Mouse (Mus musculus) mouse trophoblast stem cell (cell line): ENCODE measurements around the gene Itpr3.

Experiments used
- in situ Hi-C, 2 experiments: fragments of 300-500 bp; cut with MseI, MboI; formaldehyde crosslinking; loops; 2 replicates in 1 of 2; 3 replicates in 1 of 2; pipeline ENCODE4 v1.15.1; 2025

The Itpr3 gene

DNA sequence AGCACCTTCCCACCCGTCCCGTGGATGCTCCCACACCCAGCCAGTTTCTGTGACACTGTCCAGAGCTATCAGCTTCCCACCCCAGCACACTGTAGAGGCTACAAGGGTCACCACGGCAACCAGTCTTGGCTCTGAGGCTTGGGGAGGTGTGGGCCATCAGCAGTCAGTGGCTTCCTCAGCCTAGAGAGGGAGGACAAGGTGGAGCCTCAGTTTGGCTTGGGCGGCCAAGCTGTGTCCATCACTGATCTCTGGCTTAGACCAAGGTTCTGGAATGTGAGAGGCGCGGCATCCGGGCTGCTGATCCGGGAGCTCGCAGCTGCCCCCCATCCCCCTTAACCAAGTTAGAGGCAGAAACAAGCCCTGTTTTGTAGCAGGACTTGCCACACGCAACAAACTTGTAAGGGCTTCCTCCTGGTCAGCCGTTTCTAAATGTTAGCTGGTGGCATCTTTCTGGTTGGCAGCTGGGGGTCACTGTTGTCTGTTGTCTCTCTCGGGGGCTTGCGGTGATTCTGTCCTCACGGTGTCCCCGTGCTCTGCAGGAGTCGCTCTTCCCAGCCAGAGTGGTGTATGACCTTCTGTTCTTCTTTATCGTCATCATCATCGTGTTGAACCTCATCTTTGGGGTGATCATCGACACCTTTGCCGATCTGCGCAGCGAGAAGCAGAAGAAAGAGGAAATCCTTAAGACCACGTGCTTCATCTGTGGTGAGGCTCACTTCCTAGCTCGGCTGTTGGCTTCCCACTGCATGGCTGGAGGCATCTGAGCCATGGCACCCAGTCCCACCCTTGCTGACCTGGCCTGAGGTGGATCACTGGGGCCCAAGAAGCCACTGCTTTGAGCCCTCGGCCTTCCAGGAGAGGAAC, 61.8 kb downstream of the Itpr3 start:
- in situ Hi-C loops: no loop called here

DNA sequence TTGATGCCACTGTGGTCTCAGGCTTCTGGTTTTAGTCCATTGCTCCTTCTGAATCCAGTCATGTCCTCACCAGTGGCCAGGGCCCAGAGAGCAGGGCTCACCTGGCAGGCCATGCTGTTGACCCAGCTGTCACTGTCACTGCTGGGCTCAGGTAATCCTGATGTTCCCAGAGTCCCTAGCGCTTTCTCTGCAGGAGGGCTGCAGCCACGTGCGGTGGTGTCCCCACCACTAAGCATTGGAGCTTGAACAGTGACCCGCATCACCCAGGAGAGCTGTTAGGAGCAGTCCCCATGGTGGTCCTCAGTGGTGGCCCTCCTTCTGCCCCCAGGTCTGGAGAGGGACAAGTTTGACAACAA, 62.4 kb downstream of the Itpr3 start:
- in situ Hi-C loops: no loop called here

DNA sequence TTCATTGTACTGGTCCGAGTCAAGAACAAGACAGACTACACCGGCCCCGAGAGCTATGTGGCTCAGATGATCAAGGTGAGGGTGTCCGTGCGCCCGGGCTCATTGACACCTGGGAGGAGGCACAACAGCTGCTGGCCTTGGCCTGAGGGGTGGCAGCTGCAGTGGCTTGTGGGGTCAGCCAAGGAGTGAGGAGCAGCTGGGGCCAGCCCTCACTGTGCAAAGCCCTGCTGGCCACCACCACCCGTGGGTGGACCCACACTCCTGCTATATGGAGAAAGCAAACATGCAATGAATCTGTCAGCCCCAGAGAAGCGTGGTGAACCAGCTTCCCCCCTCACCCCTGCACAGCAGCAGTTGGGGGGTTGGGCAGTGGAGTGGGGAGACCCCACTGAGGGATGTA, 62.9 kb downstream of the Itpr3 start:
- in situ Hi-C loops: no loop called here

DNA sequence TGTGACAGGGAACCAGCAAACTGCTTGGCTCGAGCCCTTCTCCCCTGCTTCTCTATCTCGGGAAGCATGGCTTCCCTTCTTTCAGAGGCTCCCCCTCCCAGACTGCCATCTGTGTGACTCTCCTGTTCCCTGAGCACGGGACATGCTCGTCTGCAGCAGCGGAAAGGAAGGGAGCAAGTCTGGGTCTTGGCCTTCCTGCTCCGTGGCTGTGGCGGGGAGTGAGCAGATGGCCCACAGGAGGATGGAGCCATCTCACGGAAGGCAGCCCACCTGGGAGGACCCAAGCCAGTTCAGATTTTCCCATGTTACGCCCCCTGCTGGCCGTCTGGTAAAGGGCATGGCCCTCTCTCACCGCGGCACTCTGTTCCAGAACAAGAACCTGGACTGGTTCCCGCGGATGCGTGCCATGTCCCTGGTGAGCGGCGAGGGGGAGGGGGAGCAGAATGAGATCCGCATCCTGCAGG, 63.5 kb downstream of the Itpr3 start:
- in situ Hi-C loops: no loop called here

DNA sequence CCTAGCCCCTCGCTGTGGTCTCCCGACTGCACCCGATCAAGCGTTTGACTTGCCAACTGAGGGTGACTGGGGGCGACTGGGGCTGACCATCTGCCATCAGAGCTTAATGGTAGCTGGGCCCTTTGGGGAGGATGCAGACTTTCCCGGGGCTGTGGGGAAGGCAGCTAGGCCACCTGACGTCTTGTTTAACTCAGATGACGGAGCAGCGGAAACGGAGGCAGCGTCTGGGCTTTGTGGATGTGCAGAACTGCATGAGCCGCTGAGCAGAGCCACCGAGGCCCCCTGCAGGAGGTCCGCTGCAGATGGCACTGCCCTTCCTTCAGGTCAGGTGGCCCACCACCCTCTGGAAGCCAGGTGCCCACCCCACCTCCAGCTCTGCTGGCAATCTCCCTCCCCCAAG, 64.2 kb downstream of the Itpr3 start:
- in situ Hi-C loops: no loop called here

DNA sequence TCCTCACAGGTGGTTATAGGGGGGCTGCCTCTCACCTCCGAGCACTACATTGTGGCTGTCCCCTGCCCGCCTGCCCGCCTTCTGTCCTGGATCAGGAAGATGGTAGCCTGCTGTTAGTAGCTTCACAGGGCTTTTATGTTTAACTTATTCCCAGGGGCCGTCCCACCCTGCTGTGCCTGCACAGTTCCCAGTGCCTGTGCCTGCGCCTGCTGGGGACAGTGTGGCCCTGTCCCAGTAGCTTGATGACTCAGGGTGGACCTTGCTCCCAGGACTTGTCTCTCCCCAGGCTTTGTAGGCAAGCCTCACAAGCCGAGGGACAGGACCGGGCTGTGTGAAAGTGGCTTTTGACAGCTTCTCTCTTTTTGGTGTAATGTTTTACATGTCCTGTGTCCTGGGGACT, 64.7 kb downstream of the Itpr3 start:
- in situ Hi-C loops: no loop called here

DNA sequence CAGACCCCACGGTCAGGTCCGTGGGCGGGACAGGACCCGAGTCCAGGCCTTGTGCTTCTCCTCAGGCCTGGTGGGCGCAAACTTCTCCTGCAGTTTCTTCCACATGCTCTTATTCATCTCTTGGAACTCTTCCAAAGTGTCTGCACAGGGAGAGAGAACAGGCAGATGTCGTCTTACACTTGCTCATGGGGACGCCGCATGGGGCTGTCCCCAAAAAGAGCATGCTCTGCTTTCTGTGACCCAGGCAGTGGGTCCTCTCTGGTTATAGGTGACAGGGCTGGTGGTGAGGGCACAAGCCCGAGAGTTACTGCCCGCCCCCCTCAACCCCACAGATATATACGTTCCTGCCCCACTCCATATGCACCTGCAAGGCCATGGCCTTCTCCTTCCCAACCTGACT, 65.6 kb downstream of the Itpr3 start:
- in situ Hi-C loops: no loop called here

DNA sequence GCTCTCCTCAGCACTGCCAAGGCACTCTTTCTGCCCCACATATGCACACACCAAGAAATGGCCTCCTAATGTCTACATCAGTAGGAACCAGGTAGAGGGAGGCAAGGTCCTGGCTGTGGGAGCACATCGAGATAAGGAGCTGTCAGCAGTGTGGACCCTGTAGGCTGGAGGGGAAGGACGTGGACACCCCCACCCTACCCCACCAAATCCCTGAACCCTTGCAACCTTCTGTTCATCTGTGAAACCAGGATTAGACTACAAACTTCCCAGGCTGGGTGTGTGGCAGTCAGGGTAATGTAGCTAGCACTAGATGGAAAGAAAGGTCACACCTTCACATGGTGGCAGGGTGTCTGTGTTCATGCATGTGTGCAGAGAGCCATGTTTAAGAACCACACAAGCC, 66.0 kb downstream of the Itpr3 start:
- in situ Hi-C loops: no loop called here

DNA sequence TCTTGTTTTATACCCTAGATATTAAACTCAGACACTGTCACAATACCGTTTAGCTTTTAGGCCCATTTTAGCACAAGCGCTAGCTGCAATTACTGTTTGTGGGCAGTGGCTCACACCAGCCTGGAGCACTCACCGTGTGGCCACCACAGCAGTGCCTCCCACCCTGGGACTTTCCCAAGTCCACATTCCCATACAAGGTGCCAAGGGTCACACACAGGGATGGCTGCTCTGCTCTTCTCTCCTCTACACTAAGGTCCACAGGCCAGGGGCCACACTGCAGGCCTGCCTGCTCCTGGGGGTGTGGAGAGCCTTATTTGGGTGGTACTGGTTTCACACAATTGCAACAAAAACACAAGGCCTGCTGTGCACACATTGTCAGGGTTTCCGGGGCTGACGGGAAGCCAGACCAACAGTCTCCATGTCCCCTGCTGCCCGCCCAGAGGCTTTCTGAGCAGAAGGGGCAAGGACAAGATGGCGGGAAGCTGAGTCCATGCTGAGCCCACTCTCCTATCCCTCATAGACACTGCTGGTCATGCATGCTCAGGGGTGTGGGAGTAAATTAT, 66.8 kb downstream of the Itpr3 start:
- in situ Hi-C loops: no loop called here

DNA sequence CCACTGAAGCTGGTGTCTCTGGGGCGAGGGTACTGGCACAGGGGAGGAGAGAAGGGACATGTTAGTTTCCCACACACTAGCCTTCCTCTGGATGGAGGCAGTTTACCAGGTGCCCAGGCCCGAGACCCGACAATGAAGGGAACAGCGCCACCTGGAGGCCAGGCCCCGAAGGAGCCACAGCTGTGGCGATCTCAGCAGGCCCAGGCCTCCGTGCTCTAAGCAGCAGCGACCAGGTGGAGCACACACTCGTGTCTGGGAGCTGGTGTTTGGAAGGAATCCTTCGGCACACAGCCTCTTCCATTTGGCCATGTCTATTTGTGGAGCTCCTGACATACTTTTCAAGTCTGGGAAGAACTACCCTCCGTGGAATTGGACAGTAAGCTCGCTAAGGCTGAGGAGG, 68.1 kb downstream of the Itpr3 start:
- in situ Hi-C loops: no loop called here

DNA sequence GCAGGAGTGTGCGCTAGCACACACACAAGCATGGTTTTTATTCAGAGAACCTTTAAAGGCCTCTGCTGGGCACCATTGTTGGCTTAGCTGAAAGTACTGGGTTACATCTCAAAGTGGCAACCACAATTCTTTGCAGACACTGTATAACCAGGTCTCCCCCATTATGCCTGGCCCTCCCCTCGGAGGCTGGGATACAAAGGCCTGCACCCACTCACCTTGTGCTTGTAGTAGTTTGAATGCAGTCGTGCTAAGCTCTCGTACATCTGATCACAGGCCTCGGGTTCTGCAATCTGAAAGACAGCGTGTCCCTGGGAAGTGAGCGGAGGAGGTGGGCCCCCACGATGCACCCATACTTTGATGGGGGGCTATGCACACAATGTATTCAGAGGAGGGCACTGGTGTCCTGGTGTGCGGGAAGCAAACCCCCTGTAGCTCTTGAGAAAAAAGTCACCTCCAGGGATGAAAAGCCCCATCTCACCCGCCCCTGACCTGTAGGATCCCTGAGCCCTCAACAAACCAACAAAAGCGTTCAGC, 68.6 kb downstream of the Itpr3 start:
- in situ Hi-C loops: no loop called here

DNA sequence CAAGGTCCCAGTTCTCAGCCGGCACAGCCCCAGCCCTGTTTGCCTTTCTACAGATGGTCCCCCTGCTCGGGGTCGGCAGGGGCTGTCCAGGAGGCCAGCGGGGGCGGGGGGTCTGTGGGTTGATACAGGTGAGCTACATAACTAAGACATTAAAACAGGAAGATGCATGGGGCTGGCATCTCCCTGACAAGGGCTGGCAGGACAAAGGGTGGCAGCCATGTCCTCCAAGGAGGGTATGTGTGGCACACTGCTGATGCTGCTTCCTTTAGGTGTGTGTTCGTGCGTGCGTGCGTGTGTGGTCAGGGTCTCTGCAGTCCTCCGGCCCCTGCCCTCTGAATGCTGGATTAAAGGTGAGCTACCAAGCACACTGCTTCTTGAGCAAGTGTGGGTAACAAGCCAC, 69.9 kb downstream of the Itpr3 start:
- in situ Hi-C loops: no loop called here

DNA sequence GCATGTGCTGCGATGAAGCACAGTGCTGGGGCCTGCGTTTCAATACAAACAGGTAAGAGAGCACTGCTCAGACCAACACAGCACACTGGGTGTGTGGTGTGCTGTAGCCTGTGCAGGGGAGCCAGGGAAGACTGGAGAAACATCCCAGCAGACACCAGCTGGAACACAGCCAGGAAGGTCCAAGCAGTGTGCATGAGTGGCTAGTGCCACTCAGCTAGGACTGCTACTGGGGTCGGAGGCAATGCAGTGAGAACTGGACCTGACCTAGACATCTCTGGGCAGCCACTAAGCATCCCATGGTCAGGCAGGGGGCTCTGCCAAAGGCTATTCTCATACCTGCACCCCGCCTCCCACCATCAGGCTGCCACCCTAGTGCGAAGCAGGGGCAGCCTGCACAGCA, 71.1 kb downstream of the Itpr3 start:
- in situ Hi-C loops: no loop called here

DNA sequence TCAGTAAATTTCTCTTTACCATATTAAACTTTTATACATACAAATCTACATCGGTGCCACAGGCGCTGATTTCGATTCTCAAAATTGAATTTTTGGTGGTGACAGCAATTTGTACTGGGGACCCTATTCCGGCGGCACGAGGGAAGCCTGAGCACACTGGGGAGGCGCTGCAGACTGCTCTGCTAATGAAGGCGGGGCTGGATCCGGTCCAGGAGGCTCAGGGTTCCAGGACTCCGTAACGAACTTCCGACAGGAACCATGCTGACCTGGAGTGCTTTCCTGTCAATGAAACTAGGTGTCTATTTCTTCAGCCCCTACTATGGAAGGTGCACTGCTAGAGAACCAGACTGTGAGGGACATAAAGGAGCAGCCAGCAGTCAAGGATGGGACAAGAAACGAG, 72.2 kb downstream of the Itpr3 start:
- in situ Hi-C loops: no loop called here

DNA sequence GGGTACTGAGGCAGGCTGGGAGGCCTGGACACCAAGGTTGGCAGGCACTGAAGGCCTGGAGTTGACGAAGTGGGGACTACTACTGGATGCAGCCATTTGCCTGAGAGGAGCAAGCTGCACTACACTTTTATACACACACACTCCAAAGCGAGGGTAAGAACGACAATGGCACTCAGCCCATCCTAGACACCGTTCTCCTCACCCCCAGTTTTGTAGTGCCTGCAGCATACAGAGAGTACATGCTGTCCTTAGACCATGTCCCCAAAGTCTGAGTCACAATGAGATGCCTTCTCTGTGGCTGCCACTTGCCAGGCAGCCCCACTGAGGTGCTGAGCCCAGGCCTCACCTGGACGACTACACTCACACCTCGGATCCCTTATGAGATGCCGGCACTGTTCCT, 72.7 kb downstream of the Itpr3 start:
- in situ Hi-C loops: no loop called here

DNA sequence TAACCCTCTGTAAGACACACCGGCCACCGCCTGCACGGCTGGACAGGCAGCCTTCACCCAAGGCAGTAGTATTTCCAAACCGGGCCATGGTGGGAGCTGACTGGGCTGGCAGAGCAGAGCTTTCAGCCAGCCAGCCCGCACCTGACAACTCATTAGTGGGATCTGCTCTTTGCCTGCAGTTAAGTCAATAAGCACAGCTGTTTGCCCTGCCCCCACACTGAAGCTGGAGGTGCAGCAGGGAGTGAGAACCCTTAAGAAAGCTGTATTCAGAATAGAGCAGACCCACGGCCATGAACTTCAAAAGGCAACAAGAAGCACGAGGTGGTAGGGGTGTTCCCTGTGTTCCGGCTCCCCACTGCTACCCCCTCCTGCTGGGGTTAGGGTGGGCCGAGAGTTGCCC, 73.1 kb downstream of the Itpr3 start:
- in situ Hi-C loops: no loop called here

DNA sequence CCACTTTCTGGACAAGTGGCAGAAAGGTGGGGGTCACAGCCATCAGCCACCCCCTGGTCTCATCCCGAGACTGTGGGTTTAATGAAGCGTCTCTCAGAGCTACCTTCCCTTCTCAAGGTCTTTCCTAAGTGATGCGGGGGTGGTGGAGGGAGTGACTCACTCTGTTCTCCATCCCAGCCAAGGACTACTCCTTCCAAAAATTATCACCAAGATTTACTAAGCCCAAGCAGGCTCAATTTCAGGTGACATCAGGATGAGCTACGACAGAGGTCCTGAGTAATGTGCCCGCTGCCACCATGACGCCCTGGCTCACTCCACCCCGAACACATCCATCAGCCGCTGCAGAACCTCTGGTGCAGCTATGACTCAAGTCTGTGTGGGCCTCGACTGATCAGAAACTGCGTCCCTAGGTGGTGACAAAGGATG, 74.1 kb downstream of the Itpr3 start:
- in situ Hi-C loops: no loop called here

DNA sequence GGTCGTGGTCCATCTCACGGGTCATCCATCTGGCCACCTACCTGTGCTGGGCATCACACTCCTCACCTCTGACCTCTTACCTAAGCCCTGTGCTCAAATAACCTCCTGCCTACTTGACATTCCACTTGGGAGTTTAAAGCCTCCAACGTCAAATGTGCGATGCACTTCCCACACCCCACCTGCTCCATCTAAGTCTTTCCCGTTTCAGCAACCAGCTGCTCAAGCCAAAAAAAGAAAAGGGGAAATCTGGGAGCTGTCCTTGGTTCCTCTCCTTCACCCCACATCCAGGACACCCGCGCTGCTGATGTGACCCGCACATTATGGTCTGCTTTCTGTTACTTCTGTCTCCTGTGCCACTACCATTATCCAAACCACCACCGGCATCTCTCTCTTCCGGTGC, 75.1 kb downstream of the Itpr3 start:
- in situ Hi-C loops: no loop called here

DNA sequence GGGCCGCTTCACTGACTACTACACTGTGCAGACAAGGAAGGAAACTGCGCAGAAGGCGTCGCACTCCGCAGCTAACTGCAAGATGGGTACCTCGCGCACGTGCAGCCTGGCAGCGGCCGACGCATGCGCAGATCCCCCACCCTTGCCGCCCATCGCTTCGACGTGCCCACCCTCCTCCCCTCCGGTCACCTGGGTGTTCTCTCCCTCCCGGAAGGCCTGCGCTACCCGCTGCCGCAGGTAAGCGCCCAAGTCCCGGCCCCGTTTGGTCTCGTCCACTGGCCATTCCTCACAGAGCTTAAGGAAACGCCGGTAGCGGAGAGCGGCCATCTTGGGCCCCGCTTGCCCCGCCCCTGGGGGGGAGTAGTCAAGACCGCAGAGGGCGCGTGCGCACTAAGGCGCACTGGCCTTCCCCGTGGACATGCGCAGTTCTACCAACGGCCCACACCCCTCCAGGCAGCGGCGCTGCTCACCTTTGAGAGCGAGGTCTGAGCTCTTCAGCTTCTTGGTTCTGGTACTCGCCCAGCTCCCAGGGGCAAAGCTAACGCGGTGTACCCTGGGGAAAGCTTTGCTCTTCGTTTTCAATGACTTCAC, 76.5 kb downstream of the Itpr3 start, which contains the start of gene Uqcc2:
Uqcc2 (minus strand) TSS at position 366 of the 591 bp plus-strand sequence.
- in situ Hi-C loops: no loop called here

DNA sequence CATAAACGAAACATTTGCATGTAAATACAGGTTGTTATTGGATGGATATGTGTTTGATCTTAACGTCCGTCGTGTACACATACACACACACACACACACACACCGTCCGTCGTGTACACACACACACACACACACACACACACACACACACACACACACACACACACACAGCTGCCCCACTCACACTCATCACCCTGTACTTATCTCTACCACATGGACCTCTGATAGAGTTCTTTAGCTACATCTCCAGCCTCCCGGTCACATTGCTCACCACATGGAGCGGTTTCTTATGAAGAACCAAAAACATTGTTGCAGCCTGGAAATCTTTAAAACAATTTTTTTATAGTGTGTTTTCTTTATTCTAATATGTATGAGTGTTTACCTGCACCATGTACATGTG, 77.1 kb downstream of the Itpr3 start:
- in situ Hi-C loops: no loop called here

DNA sequence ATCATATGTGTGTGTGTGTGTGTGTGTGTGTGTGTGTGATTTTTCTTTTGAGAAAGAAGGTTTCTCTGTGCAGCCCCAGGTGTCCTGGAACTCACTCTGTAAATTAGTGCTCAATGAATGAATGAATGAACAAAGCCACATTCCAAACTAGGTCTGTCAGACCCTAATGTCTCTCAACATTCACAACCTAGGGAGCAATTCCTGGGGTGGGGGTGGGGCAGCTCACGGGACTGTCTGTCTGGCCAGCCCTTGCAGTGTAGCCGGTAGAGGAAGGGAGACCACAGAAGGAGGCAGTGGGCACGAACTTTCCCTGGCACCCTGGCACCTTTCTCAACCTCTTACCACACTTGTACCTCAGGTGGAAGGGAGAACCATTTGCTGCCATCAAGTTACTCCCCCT, 77.6 kb downstream of the Itpr3 start:
- in situ Hi-C loops: no loop called here

DNA sequence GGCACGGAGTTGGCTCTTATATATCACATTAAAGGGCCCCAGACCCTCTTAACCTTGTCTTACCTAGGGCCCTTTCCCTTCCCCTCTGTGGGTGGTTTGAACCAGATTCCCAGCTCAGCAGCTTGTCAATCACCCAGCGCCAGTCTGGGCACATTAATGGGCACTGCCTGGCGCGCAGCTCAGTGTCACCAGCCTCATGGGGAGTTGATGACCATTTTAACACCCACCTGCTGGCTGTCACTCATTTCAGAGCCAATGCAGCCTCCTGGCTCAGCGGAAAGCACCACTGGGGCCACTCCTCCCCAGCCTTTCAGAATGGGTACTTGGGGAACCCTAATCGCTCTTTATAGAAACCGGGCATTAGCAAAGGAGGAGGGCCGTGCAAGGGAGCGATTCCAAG, 81.3 kb downstream of the Itpr3 start:
- in situ Hi-C loops: no loop called here

DNA sequence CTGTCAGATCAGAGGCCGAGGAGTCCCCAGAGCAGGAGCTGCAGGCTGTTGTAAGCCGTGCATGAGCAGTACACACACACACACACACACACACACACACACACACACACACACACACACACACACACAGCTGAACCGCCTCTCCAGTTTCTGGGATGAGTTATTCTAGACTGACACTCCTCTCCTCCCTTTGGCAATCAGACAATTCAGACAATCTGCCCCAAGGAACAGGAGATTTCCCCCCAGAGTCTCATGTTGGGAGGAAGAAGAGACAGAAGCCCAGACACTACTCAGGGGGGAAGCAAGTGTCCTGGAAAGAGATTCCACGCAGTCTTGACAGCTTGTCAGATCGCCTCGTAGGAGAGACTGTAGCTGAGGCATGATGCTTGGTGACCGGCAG, 82.2 kb downstream of the Itpr3 start:
- in situ Hi-C loops: no loop called here
